Mouse (Mus musculus): ENCODE data around the gene Cfap54. TPM values are rescaled to one million over a fixed set of nuclear protein-coding genes. Genes with fewer than 3 reads are reported as not detected.

Gene Cfap54
- polyA plus RNA-seq (2015; fragmentation: Nextera tagmentation; extraction: Ambion mirVana): 0.39 and 0.59 TPM in 2 replicates

GRCm38 (mm10) chr10:93081133-93081779, at the start of gene Cfap54:
TSS of gene Cfap54 (minus strand) at chr10:93081618.

Other genes starting within 250 kb of the Cfap54 start
- gene Cdk17, start 79.3 kb upstream of the Cfap54 start, polyA plus RNA-seq (2015; fragmentation: Nextera tagmentation; extraction: Ambion mirVana): 12.9 and 13.1 TPM in 2 replicates
- gene Elk3, start 229.5 kb upstream of the Cfap54 start, polyA plus RNA-seq (2015; fragmentation: Nextera tagmentation; extraction: Ambion mirVana): 20.2 and 22.1 TPM in 2 replicates